Mouse (Mus musculus): ENCODE measurements around the gene Cep350.

DNA sequence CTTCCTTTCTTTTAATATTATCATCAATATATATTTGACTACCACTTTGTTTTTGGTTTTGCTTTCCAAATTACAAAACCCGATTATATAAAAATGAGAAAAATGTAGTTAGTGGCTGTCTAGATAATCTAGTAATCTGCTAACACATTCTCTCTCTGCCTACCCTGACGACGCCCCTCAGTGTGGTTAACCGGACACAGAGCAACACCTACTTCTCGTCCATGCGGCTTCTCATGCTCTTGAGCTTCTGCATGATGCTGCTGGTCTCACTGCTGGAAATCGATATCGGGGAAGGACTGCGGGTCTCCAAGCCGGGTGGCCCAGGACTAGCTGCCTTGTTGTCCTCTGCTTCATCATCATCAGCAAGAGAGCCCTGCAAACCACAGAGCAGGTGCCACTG is 78.7 kb downstream of the Cep350 start:
- TF ChIP-seq CTCF (IDR thresholded peaks at IDR 0.05; ENCODE audit: insufficient read depth, low read length) (no peak), POLR2A (IDR thresholded peaks at IDR 0.05; ENCODE audit: borderline replicate concordance, extremely low read depth, low read depth, low read length) (no peak)
